Mouse (Mus musculus): ENCODE data around the gene Pdia4.

- TF ChIP-seq POLR2A (IDR thresholded peaks at IDR 0.05; ENCODE audit: low read depth, low read length) (no peak; the same call in 1 of the 2 replicates), CTCF (IDR thresholded peaks at IDR 0.05; ENCODE audit: extremely low read depth, insufficient read depth, insufficient read length, insufficient replicate concordance) (no peak)
Measured at GRCm38 (mm10) chr6:47835984-47836521, 22.8 kb upstream of the Pdia4 start.

All from spleen, adult 2 months (tissue).